Mouse (Mus musculus) bone marrow macrophage, adult 2 months (primary cell): Measurements from ENCODE around the gene Cenps.
"Not testable (repeated sequence)": the region's sequence is repeated elsewhere in the genome, so short reads cannot be mapped to it uniquely, and the experiment has no call there.

Experiments used
- CTCF ChIP-seq: IDR thresholded peaks from 2 replicates; pipeline ENCODE4 v1.5.1; 2012; ENCODE audit warnings: low read depth, mild to moderate bottlenecking, low read length, moderate library complexity
- POLR2A ChIP-seq: IDR thresholded peaks from 2 replicates; pipeline ENCODE4 v1.6.1; 2012; ENCODE audit warnings: mild to moderate bottlenecking, low read depth, low read length, borderline replicate concordance

GRCm38 (mm10) chr4:149169926-149170325 lies 32.5 kb upstream of the Cenps start:
- not testable (repeated sequence) for TF ChIP-seq POLR2A, CTCF
